Mouse (Mus musculus): Measurements from ENCODE around the gene Tnrc6c. TPM values are rescaled to one million over a fixed set of nuclear protein-coding genes. Genes with fewer than 3 reads are reported as not detected.
A peak's percentile ranks its signal among the peaks of the same experiment; 100 is the strongest.

Gene Tnrc6c
- polyA plus RNA-seq, 1 experiment from 2014 or later, result 8.6 TPM

GRCm38 (mm10) chr11:117648005-117648404 is 6.1 kb upstream of the Tnrc6c start:
- Histone ChIP-seq H3K4me3 (ENCODE audit: low read length) (no peak overlapping the region), H3K9me3 (ENCODE audit: control insufficient read depth, low read length) (no peaks in the 10 kb centered on the region), H3K4me1 (replicated peaks; ENCODE audit: control insufficient read depth, insufficient read depth, low read length) (no peaks in the 10 kb centered on the region; the same call in 1 of the 2 replicates), H3K9ac (ENCODE audit: low read length) (no peak overlapping the region), H3K27ac (ENCODE audit: low read length) (no peak overlapping the region), H3K4me2 (ENCODE audit: low read depth, low read length) (no peak overlapping the region), H3K27me3 (ENCODE audit: control insufficient read depth, insufficient read depth, low read depth, low read length) (peaks cover 2% of the 10 kb centered on the region; the same call in 1 of the 2 replicates), H3K36me3 (ENCODE audit: control insufficient read depth, insufficient read depth, low read length) (no peaks in the 10 kb centered on the region)
- WGBS, result 55% methylated on average over 6 of the region's 6 CpGs
- ATAC-seq (ENCODE audit: low read depth), result no peak

GRCm38 (mm10) chr11:117650721-117651644 is 3.1 kb upstream of the Tnrc6c start:
- Histone ChIP-seq H3K4me1 (replicated peaks; ENCODE audit: control insufficient read depth, insufficient read depth, low read length) (peaks cover 9% of the 10 kb centered on the region), H3K36me3 (ENCODE audit: control insufficient read depth, insufficient read depth, low read length) (no peaks in the 10 kb centered on the region), H3K9ac (ENCODE audit: low read length) (no peak overlapping the region), H3K27me3 (ENCODE audit: control insufficient read depth, insufficient read depth, low read depth, low read length) (peaks cover 2% of the 10 kb centered on the region; the same call in 1 of the 2 replicates), H3K27ac (ENCODE audit: low read length) (no peak overlapping the region), H3K4me2 (ENCODE audit: low read depth, low read length) (no peak overlapping the region), H3K4me3 (ENCODE audit: low read length) (no peak overlapping the region), H3K9me3 (ENCODE audit: control insufficient read depth, low read length) (no peaks in the 10 kb centered on the region)
- WGBS, result 41% methylated on average over 13 of the region's 13 CpGs
- ATAC-seq (ENCODE audit: low read depth), result no peak

GRCm38 (mm10) chr11:117652907-117653306 is 1.2 kb upstream of the Tnrc6c start:
- no peak for ATAC-seq (ENCODE audit: low read depth)
- H3K27me3 ChIP-seq (ENCODE audit: control insufficient read depth, insufficient read depth, low read depth, low read length), result peaks cover 2% of the 10 kb centered on the region; the same call in 1 of the 2 replicates
- H3K4me1 ChIP-seq (replicated peaks; ENCODE audit: control insufficient read depth, insufficient read depth, low read length), result peaks cover 18% of the 10 kb centered on the region
- no peak overlapping the region for H3K27ac ChIP-seq (ENCODE audit: low read length)
- no peaks in the 10 kb centered on the region for H3K36me3 ChIP-seq (ENCODE audit: control insufficient read depth, insufficient read depth, low read length)
- no peaks in the 10 kb centered on the region for H3K9me3 ChIP-seq (ENCODE audit: control insufficient read depth, low read length)
- H3K4me3 ChIP-seq (ENCODE audit: low read length), result no peak overlapping the region; the same call in 1 of the 2 replicates
- H3K9ac ChIP-seq (ENCODE audit: low read length), result no peak overlapping the region; the same call in 1 of the 2 replicates
- WGBS, result 74% methylated on average over 3 of the region's 3 CpGs
- peak overlapping the region; percentile 99; the same call in 1 of the 2 replicates for H3K4me2 ChIP-seq (ENCODE audit: low read depth, low read length)

GRCm38 (mm10) chr11:117654380-117654924 is 363 bp downstream of the Tnrc6c start:
- Histone ChIP-seq H3K4me1 (replicated peaks; ENCODE audit: control insufficient read depth, insufficient read depth, low read length) (peaks cover 28% of the 10 kb centered on the region), H3K4me3 (ENCODE audit: low read length) (peak overlapping the region; percentile 85), H3K27ac (ENCODE audit: low read length) (peak overlapping the region; percentile 95), H3K4me2 (ENCODE audit: low read depth, low read length) (peak overlapping the region; percentile 99), H3K9me3 (ENCODE audit: control insufficient read depth, low read length) (no peaks in the 10 kb centered on the region), H3K36me3 (ENCODE audit: control insufficient read depth, insufficient read depth, low read length) (no peaks in the 10 kb centered on the region), H3K9ac (ENCODE audit: low read length) (peak overlapping the region; percentile 95), H3K27me3 (ENCODE audit: control insufficient read depth, insufficient read depth, low read depth, low read length) (peaks cover 2% of the 10 kb centered on the region; the same call in 1 of the 2 replicates)
- under 1% methylated on average over 60 of the region's 71 CpGs for WGBS
- ATAC-seq (ENCODE audit: low read depth), result peak; percentile 98

- WGBS, result under 1% methylated on average over 29 of the region's 66 CpGs
- H3K27me3 ChIP-seq (ENCODE audit: control insufficient read depth, insufficient read depth, low read depth, low read length), result peaks cover 2% of the 10 kb centered on the region; the same call in 1 of the 2 replicates
- H3K27ac ChIP-seq (ENCODE audit: low read length), result peak overlapping the region; percentile 95
- peak overlapping the region; percentile 95 for H3K9ac ChIP-seq (ENCODE audit: low read length)
- H3K4me2 ChIP-seq (ENCODE audit: low read depth, low read length), result peak overlapping the region; percentile 98
- H3K36me3 ChIP-seq (ENCODE audit: control insufficient read depth, insufficient read depth, low read length), result no peaks in the 10 kb centered on the region
- H3K4me1 ChIP-seq (replicated peaks; ENCODE audit: control insufficient read depth, insufficient read depth, low read length), result peaks cover 28% of the 10 kb centered on the region
- H3K4me3 ChIP-seq (ENCODE audit: low read length), result peak overlapping the region; percentile 85
- H3K9me3 ChIP-seq (ENCODE audit: control insufficient read depth, low read length), result no peaks in the 10 kb centered on the region
- ATAC-seq (ENCODE audit: low read depth), result peak; percentile 54
Measured at GRCm38 (mm10) chr11:117654934-117655291, 824 bp downstream of the Tnrc6c start.

- Histone ChIP-seq H3K9me3 (ENCODE audit: control insufficient read depth, low read length) (no peaks in the 10 kb centered on the region), H3K36me3 (ENCODE audit: control insufficient read depth, insufficient read depth, low read length) (no peaks in the 10 kb centered on the region), H3K27me3 (ENCODE audit: control insufficient read depth, insufficient read depth, low read depth, low read length) (peaks cover 2% of the 10 kb centered on the region; the same call in 1 of the 2 replicates), H3K4me3 (ENCODE audit: low read length) (peak overlapping the region; percentile 85), H3K4me1 (replicated peaks; ENCODE audit: control insufficient read depth, insufficient read depth, low read length) (peaks cover 28% of the 10 kb centered on the region), H3K27ac (ENCODE audit: low read length) (peak overlapping the region; percentile 95), H3K4me2 (ENCODE audit: low read depth, low read length) (peak overlapping the region; percentile 98), H3K9ac (ENCODE audit: low read length) (peak overlapping the region; percentile 95)
- ATAC-seq (ENCODE audit: low read depth), result peak; percentile 1; the same call in 1 of the 2 replicates
- under 1% methylated on average over 72 of the region's 80 CpGs for WGBS
Measured at GRCm38 (mm10) chr11:117655292-117656076, 1.4 kb downstream of the Tnrc6c start.

GRCm38 (mm10) chr11:117656077-117656401 is 1.9 kb downstream of the Tnrc6c start:
- peak overlapping the region; percentile 98 for H3K4me2 ChIP-seq (ENCODE audit: low read depth, low read length)
- no peaks in the 10 kb centered on the region for H3K36me3 ChIP-seq (ENCODE audit: control insufficient read depth, insufficient read depth, low read length)
- no peaks in the 10 kb centered on the region for H3K9me3 ChIP-seq (ENCODE audit: control insufficient read depth, low read length)
- no peak overlapping the region for H3K27ac ChIP-seq (ENCODE audit: low read length)
- ATAC-seq (ENCODE audit: low read depth), result no peak
- peaks cover 2% of the 10 kb centered on the region; the same call in 1 of the 2 replicates for H3K27me3 ChIP-seq (ENCODE audit: control insufficient read depth, insufficient read depth, low read depth, low read length)
- peak overlapping the region; percentile 95 for H3K9ac ChIP-seq (ENCODE audit: low read length)
- peaks cover 28% of the 10 kb centered on the region for H3K4me1 ChIP-seq (replicated peaks; ENCODE audit: control insufficient read depth, insufficient read depth, low read length)
- WGBS, result 9% methylated on average over 10 of the region's 10 CpGs
- peak overlapping the region; percentile 85 for H3K4me3 ChIP-seq (ENCODE audit: low read length)

GRCm38 (mm10) chr11:117658974-117659373 is 4.9 kb downstream of the Tnrc6c start:
- no peak for ATAC-seq (ENCODE audit: low read depth)
- Histone ChIP-seq H3K9ac (ENCODE audit: low read length) (no peak overlapping the region), H3K4me1 (replicated peaks; ENCODE audit: control insufficient read depth, insufficient read depth, low read length) (peaks cover 22% of the 10 kb centered on the region), H3K27me3 (ENCODE audit: control insufficient read depth, insufficient read depth, low read depth, low read length) (no peaks in the 10 kb centered on the region), H3K4me2 (ENCODE audit: low read depth, low read length) (no peak overlapping the region), H3K9me3 (ENCODE audit: control insufficient read depth, low read length) (no peaks in the 10 kb centered on the region), H3K4me3 (ENCODE audit: low read length) (no peak overlapping the region), H3K27ac (ENCODE audit: low read length) (no peak overlapping the region), H3K36me3 (ENCODE audit: control insufficient read depth, insufficient read depth, low read length) (no peaks in the 10 kb centered on the region)
- 26% methylated on average over 4 of the region's 4 CpGs for WGBS
